Mouse (Mus musculus): ENCODE data around the gene Vwa5b2. TPM values are rescaled to one million over a fixed set of nuclear protein-coding genes. Genes with fewer than 3 reads are reported as not detected.

Gene Vwa5b2
- 1 to 10 TPM; 1.4 to 1.6 TPM for total RNA-seq (2021)
- long read RNA-seq, experiment 1, partial matches to known transcripts = 0 of 1 reads
- long read RNA-seq, experiment 1, other reads (novel, unspliced or antisense) = 1 of 1 reads
- long read RNA-seq, experiment 2 = 0 reads

- DNase-seq = no peak
Observed at GRCm38 (mm10) chr16:20589366-20589938, at the start of gene Vwa5b2. Gene Vwa5b2, plus strand, starts transcription at chr16:20589471.

- DNase-seq = no peak
Observed at GRCm38 (mm10) chr16:20539649-20540048, 49.6 kb upstream of the Vwa5b2 start.

GRCm38 (mm10) chr16:20540438-20540837 is 48.8 kb upstream of the Vwa5b2 start:
- peak; percentile 47 to 48 for DNase-seq

GRCm38 (mm10) chr16:20545696-20546095 is 43.6 kb upstream of the Vwa5b2 start:
- no peak for DNase-seq

GRCm38 (mm10) chr16:20547423-20547822 is 41.8 kb upstream of the Vwa5b2 start:
- no peak for DNase-seq

GRCm38 (mm10) chr16:20548096-20548948 is 40.9 kb upstream of the Vwa5b2 start, which contains the start of gene Abcf3:
Gene Abcf3, plus strand, starts transcription at chr16:20548577.
- DNase-seq = peak; percentile 98 to 99

- no peak for DNase-seq
Observed at GRCm38 (mm10) chr16:20549161-20549560, 40.1 kb upstream of the Vwa5b2 start.

GRCm38 (mm10) chr16:20551691-20552090 is 37.6 kb upstream of the Vwa5b2 start:
- DNase-seq = no peak

GRCm38 (mm10) chr16:20552594-20552993 is 36.7 kb upstream of the Vwa5b2 start:
- DNase-seq = no peak

GRCm38 (mm10) chr16:20555000-20555399 is 34.3 kb upstream of the Vwa5b2 start:
- DNase-seq = no peak

- no peak for DNase-seq
Observed at GRCm38 (mm10) chr16:20557381-20557780, 31.9 kb upstream of the Vwa5b2 start.

- no peak for DNase-seq
Observed at GRCm38 (mm10) chr16:20565075-20565474, 24.2 kb upstream of the Vwa5b2 start.

GRCm38 (mm10) chr16:20589939-20590679 is 838 bp downstream of the Vwa5b2 start:
- peak; percentile 40 to 56 for DNase-seq

- DNase-seq = no peak
Observed at GRCm38 (mm10) chr16:20590680-20591038, 1.4 kb downstream of the Vwa5b2 start.

- peak; percentile 9 to 14 for DNase-seq
Observed at GRCm38 (mm10) chr16:20591076-20591705, 1.9 kb downstream of the Vwa5b2 start.

GRCm38 (mm10) chr16:20595060-20595673 is 5.9 kb downstream of the Vwa5b2 start:
- no peak for DNase-seq

- DNase-seq = no peak
Observed at GRCm38 (mm10) chr16:20595737-20596136, 6.5 kb downstream of the Vwa5b2 start.

GRCm38 (mm10) chr16:20596687-20597441 is 7.6 kb downstream of the Vwa5b2 start:
- DNase-seq = no peak

GRCm38 (mm10) chr16:20600511-20600910 is 11.2 kb downstream of the Vwa5b2 start:
- DNase-seq = no peak

- DNase-seq = no peak
Observed at GRCm38 (mm10) chr16:20604705-20605104, 15.4 kb downstream of the Vwa5b2 start.

All from adrenal gland, postnatal 36 days (tissue).